Mouse (Mus musculus) mature B cell (primary cell): ENCODE results near the gene Insc.

ENCODE experiments used
- in situ Hi-C: fragments of 300-500 bp; cut with MboI; formaldehyde crosslinking; loops from 2 replicates; pipeline ENCODE4 v1.14.3; 2019

Gene Insc

DNA sequence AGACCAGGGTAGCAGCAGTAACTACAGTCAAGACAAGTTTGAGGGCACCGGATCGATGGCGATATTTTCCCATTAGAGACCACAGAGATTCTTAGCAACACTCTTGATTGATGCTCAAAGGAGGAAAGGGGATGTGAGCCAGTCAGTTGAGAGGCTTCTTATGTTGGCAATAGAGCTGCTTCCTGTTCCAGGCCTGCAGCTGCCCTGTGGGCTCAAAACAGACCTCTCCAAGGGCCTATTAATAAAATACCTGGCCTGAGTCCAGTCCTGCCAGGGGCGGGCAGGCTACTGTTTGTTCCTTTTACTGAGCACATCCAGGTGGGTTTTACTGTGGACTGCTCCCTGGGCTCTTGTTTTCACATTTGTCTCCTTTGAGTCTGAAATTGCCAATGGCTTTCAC lies 83.9 kb downstream of the Insc start:
- in situ Hi-C loops = no loop called here

DNA sequence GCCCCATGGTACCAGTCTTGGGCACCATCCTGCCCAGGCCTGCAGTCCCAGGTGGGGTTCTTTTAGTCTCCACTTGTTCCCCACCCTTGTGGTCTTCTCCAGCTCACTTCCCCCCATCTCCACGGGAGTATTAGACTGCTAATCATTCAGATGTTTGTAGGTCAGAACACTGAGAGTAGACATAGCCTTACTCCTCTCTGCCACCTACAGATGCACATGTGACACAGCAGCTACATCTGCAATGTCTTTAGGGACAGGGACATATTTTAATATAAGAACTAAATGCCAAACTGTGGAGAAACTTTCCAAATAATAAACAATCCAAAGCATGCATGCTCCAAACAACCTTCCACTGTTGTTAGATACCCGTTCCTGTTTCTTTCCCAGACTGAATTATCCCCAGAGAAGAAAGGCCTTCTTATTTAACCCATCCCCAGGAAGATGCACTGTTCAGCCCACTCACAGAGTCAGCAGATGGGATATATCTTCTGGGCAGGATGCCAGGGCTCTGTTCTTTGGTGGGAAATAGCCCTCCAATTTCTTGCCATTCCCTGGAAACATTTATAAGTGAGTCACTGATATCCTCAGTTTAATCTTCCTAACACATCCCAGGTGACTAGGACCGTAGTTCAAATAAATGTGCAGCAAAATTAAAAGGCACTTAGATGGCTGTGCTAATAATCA lies 88.9 kb downstream of the Insc start:
- in situ Hi-C loops = no loop called here

- in situ Hi-C loops = no loop called here
Observed at GRCm38 (mm10) chr7:114834504-114834903, 91.0 kb downstream of the Insc start.

- in situ Hi-C loops = no loop called here
Observed at GRCm38 (mm10) chr7:114837268-114837667, 93.8 kb downstream of the Insc start.

GRCm38 (mm10) chr7:114840029-114840745 lies 96.7 kb downstream of the Insc start:
- in situ Hi-C loops = no loop called here

DNA sequence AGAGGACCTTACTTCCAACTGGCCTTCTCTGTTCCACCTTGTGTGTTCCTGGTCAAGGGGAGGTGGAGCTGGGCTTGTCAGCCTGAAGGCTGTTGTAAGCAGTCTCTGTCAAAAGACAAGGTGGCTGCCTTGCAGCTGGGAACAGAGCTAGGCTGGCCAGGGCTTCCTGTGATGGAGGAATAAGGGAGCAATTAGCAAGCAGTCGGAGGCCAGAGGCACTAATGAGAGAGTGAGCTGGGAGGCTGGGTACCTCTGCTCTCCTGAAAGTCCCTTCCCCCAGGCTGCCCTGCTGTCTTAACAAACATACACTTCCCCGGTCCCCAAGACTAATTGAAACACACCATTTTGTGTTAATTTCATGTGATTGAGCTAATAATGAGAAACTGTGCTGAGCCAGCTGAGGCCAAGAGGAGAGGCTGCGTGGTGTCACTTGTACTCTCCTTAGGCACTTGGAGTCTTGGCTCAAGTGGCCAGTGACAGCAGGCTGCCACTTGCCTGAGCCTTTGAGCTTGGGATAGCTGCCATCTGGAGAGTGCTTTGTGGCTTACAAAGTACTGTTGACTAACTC lies 99.2 kb downstream of the Insc start:
- in situ Hi-C loops = no loop called here

- in situ Hi-C loops = no loop called here
Observed at GRCm38 (mm10) chr7:114847179-114847578, 103.7 kb downstream of the Insc start.

DNA sequence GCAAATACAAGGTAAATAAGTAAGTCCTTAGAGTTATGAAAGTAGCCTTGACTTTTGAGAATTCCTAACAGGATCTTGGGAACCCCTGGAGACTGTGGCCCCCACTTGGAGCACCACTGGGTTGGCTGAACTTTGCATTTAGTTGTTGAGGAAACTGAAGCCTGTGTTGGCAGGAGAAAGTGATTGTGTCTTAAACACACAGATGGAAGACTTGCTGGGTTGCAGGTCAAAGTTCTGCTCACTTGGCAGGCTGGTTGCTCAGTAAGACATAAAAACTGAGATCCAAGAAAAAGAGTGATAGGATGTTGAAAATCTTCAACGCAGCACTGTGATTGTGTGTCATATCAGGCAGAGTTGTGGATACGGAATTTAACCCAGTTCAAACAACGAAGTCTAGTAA lies 108.9 kb downstream of the Insc start:
- in situ Hi-C loops = no loop called here

DNA sequence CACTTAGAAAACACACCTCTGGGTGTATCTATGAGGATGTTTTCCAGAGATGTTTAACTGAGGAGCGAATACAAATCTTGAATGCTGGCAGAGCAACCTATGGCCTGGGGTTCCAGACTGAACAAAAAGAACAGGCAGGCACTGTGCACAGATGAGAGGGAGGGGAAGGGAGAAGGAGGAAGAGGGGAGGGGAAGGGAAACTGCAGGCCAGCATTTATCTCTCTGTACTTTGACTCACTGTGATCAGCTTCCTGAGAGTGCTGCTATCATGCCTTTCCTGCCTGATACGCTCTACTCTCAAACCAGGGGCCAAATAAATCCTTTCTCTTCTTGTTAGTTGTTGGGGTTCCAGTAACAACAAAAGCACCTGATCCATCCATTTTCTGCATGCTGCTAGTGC lies 110.7 kb downstream of the Insc start:
- in situ Hi-C loops = no loop called here

DNA sequence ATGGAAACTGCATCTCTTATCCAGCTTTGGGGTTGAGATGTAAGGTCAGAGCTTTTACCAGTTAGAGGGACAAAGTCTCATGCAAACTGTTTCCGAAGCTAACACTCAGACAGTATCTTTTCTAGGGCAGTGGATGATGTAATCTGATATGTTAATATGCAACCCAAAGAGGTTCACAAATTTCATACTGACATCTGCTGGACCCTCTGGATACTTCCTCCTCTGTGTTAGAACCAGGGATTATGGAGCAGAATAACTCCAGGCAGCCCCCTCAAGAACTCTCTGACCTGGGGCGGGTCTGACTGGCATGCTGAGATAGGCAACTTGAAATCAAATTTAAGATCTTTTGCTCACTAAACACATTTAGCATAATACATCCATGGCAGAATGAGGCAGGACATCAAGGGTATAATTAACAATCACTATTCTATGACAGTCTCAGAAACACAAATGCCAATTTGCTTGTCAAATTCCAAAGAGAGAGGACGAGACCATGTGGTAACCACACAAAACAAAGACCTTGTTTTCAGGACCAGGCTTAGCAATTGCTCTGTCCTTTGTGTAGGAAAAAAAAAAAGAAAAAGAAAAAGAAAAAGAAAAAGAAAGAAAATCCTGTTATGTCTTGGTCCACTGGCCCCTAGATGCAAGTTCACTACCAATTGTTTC lies 117.5 kb downstream of the Insc start:
- in situ Hi-C loops = no loop called here

- in situ Hi-C loops = no loop called here
Observed at GRCm38 (mm10) chr7:114873315-114874012, 130.0 kb downstream of the Insc start.

GRCm38 (mm10) chr7:114874032-114874441 lies 130.5 kb downstream of the Insc start:
- in situ Hi-C loops = no loop called here

GRCm38 (mm10) chr7:114874579-114874978 lies 131.1 kb downstream of the Insc start:
- in situ Hi-C loops = no loop called here

- in situ Hi-C loops = no loop called here
Observed at GRCm38 (mm10) chr7:114883602-114884001, 140.1 kb downstream of the Insc start.

DNA sequence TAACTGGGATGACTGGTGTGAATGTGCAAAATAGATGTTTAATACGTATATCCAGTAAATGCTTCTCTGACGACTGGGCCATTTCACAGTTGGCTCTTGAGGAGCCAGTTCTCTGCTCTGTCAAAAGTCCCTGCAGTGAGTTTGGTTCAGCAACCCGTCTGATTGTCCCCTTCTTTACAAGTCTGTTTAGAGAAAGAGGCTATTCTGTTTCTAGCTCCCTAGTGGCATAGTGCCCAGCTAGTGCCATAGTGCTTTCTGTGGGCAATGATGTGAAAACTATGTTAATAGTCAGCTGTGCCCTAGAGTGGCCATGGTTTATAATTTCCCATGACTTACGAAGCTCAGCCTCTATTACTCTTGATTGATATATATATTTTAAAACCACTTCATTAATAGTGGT lies 143.4 kb downstream of the Insc start:
- in situ Hi-C loops = no loop called here

GRCm38 (mm10) chr7:114890215-114890614 lies 146.7 kb downstream of the Insc start:
- in situ Hi-C loops = no loop called here

DNA sequence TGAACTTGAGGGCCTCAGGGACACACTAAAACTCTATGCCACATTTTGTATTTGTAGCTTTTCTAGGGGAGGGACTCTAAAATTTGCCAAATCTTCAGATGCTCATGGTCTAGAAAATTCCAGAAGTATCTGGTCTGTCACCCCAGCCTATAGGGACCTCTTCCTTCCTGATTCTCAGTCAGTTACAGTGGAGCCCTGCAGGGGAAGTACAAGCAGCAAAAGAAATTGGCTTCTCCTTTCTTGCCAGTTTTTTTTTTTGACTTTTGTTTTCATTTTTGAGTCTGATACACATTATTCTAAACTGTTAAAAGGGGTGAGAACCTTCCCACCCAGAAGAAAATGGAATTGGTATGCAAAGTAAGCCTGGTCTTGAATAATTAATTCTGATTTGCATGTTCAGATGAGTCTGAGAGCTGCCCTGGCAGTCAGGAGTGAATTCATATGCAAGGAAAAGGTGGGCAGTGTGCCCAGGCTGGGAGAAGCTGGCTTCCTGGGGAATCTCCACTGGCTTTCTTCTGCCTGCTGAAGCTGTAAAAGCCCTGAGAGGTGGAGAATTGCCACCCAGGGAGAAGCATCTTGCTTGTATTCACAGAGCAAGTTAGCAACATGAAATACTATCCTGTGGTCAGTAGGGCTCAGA lies 149.2 kb downstream of the Insc start:
- in situ Hi-C loops = no loop called here

GRCm38 (mm10) chr7:114893889-114894288 lies 150.4 kb downstream of the Insc start:
- in situ Hi-C loops = no loop called here

- in situ Hi-C loops = no loop called here
Observed at GRCm38 (mm10) chr7:114896966-114897697, 153.6 kb downstream of the Insc start.
